Mouse (Mus musculus): Measurements from ENCODE around the gene Golga4.

Golga4 gene

GRCm38 (mm10) chr9:118489579-118490019 lies 16.5 kb upstream of the Golga4 start:
- ATAC-seq (ENCODE audit: low TSS enrichment): peak; percentile 85

GRCm38 (mm10) chr9:118491195-118491594 lies 14.9 kb upstream of the Golga4 start:
- ATAC-seq (ENCODE audit: low TSS enrichment): no peak

GRCm38 (mm10) chr9:118492932-118493698 lies 13.0 kb upstream of the Golga4 start:
- no peak for ATAC-seq (ENCODE audit: low TSS enrichment)

- ATAC-seq (ENCODE audit: low TSS enrichment): no peak
These were observed 12.0 kb upstream of the Golga4 start for GRCm38 (mm10) chr9:118494106-118494505.

- no peak for ATAC-seq (ENCODE audit: low TSS enrichment)
These were observed 10.1 kb upstream of the Golga4 start for GRCm38 (mm10) chr9:118495933-118496332.

- no peak for ATAC-seq (ENCODE audit: low TSS enrichment)
These were observed 9.1 kb upstream of the Golga4 start for GRCm38 (mm10) chr9:118496952-118497351.

- no peak for ATAC-seq (ENCODE audit: low TSS enrichment)
These were observed 8.0 kb upstream of the Golga4 start for GRCm38 (mm10) chr9:118498061-118498460.

- ATAC-seq (ENCODE audit: low TSS enrichment): no peak
These were observed 5.1 kb upstream of the Golga4 start for GRCm38 (mm10) chr9:118500963-118501362.

GRCm38 (mm10) chr9:118504656-118505055 lies 1.4 kb upstream of the Golga4 start:
- ATAC-seq (ENCODE audit: low TSS enrichment): no peak

- peak; percentile 26 for ATAC-seq (ENCODE audit: low TSS enrichment)
These were observed 551 bp downstream of the Golga4 start for GRCm38 (mm10) chr9:118506404-118507231.

- no peak for ATAC-seq (ENCODE audit: low TSS enrichment)
These were observed 1.5 kb downstream of the Golga4 start for GRCm38 (mm10) chr9:118507552-118507951.

- peak; percentile 50 for ATAC-seq (ENCODE audit: low TSS enrichment)
These were observed 2.5 kb downstream of the Golga4 start for GRCm38 (mm10) chr9:118508601-118509000.

GRCm38 (mm10) chr9:118510941-118511690 lies 5.0 kb downstream of the Golga4 start:
- ATAC-seq (ENCODE audit: low TSS enrichment): no peak

GRCm38 (mm10) chr9:118512681-118513233 lies 6.7 kb downstream of the Golga4 start:
- no peak for ATAC-seq (ENCODE audit: low TSS enrichment)

GRCm38 (mm10) chr9:118515476-118515875 lies 9.4 kb downstream of the Golga4 start:
- ATAC-seq (ENCODE audit: low TSS enrichment): 0 out of 2 replicates have a peak, but pooled peaks have one; percentile 31

GRCm38 (mm10) chr9:118516162-118516561 lies 10.1 kb downstream of the Golga4 start:
- ATAC-seq (ENCODE audit: low TSS enrichment): no peak

- ATAC-seq (ENCODE audit: low TSS enrichment): no peak
These were observed 11.6 kb downstream of the Golga4 start for GRCm38 (mm10) chr9:118517619-118518018.

- ATAC-seq (ENCODE audit: low TSS enrichment): no peak; the same call in 1 of the 2 replicates
These were observed 13.0 kb downstream of the Golga4 start for GRCm38 (mm10) chr9:118519101-118519500.

- ATAC-seq (ENCODE audit: low TSS enrichment): peak; percentile 38; the same call in 1 of the 2 replicates
These were observed 13.9 kb downstream of the Golga4 start for GRCm38 (mm10) chr9:118520011-118520410.

- ATAC-seq (ENCODE audit: low TSS enrichment): no peak
These were observed 14.8 kb downstream of the Golga4 start for GRCm38 (mm10) chr9:118520858-118521257.

- ATAC-seq (ENCODE audit: low TSS enrichment): no peak
These were observed 15.6 kb downstream of the Golga4 start for GRCm38 (mm10) chr9:118521659-118522058.

- no peak for ATAC-seq (ENCODE audit: low TSS enrichment)
These were observed 17.7 kb downstream of the Golga4 start for GRCm38 (mm10) chr9:118523738-118524137.

All from frontal cortex, adult (tissue).